Mouse (Mus musculus) adrenal gland, adult 18-20 months (tissue): ENCODE measurements around the gene Nkapd1. TPM values are rescaled to one million over a fixed set of nuclear protein-coding genes. Genes with fewer than 3 reads are reported as not detected.
"Not testable (repeated sequence)": the region's sequence is repeated elsewhere in the genome, so short reads cannot be mapped to it uniquely, and the experiment has no call there.

Experiments
- DNase-seq, 2 experiments: peaks; one replicate each; pipeline ENCODE4 v3.0.0; 2021 to 2022; ENCODE audit warnings: low spot score in 2 of 2
- long read RNA-seq, 2 experiments: library from polyadenylated mRNA; stranded (forward); transcript quantifications; one replicate each; pipeline ENCODE4 v2.0.0; 2021
- total RNA-seq, 2 experiments: library from RNA; stranded (reverse); gene quantifications; 1 replicate in 1 of 2; 2 replicates in 1 of 2; pipeline ENCODE4 v1.2.3; 2021

The Nkapd1 gene
- total RNA-seq: 10 to 100 TPM; 24.5 to 25.6 TPM
- long read RNA-seq, experiment 1, partial matches to known transcripts: 1 of 8 reads
- long read RNA-seq, experiment 1, other reads (novel, unspliced or antisense): 3 of 8 reads
- long read RNA-seq, experiment 2, partial matches to known transcripts: 1 of 8 reads
- long read RNA-seq, experiment 2, other reads (novel, unspliced or antisense): 3 of 8 reads

DNA sequence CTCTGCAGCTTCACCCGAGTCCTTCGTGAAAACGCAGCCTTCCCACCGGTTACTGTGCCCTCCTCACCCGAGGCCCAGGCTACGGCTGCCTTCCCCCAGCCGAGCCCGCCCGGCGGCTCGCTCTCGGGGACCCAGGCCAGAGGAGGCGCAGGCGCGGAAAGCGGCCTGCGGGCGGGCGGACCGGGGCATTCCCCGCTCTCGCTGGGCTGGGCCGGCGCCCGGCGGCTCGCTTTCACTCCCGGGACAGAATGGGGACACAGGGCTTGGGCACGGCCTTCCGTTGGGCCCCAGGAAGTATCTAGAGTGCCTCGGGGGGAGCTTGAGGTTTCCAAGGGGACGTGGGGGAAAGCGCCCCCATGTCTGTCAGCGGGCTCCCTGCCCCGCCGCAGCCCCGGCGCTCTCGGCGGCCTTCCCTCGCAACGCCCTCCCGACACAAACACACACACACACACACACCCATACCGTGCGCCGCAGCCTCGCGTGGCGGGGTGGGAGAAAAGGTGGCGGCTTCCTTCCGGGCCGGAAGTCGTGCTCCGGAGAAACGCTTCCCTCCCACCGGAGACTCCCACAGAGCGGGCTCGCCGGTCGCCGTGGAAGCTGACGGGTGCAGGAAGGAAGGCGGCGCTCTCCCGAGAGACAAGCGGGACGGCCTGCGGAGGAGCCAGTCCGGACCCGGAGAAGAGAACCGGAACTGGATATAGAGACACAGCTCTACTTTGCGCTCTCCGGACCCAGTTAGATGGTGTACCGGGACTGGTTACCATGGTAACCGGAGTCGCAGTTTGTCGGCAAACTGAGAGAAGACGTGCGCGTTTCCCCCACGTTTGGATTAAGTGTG lies at the start of gene Nkapd1, which contains the start of gene Pih1d2:
Gene Nkapd1 (minus strand): TSS at position 699 of the 838 bp plus-strand sequence.
Gene Pih1d2 (plus strand): TSS at position 556 of the 838 bp plus-strand sequence.
- peak; percentile 82 to 85 for DNase-seq

DNA sequence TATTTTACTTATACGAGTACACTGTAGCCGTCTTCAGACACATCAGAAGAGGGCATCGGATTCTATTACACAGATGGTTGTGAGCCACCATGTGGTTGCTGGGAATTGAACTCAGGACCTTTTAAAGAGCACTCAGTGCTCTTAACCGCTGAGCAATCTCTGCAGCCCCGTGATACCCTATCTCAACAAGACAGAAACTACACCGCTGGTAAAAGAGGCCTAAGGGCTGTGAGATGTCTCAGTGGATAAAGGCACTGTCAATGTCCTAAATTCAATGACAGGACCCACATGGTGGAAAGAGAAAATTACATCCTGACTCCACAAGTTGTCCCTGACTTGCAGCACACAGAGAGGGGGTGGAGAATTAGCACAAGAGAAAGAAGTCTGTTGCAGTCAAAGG lies 49.2 kb upstream of the Nkapd1 start:
- DNase-seq: no peak

DNA sequence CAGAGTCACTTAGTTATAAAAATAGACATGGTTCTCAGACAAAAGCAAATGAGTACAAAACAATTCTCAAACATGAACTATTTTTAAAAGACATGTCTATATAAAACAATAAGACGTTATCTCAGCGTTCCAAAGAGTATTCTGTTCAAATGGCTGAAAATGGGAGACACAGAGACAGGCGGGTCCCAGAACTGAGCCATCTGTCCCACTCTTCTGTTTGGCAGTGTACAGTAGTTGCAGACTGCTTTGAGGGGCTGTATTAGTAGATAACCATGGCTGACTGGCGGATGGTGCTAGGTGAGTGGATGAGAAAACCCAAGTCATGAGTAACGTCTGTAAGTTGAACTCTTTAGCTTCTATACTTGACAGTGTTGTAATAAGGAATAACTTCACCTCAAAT lies 47.6 kb upstream of the Nkapd1 start:
- no peak for DNase-seq

DNA sequence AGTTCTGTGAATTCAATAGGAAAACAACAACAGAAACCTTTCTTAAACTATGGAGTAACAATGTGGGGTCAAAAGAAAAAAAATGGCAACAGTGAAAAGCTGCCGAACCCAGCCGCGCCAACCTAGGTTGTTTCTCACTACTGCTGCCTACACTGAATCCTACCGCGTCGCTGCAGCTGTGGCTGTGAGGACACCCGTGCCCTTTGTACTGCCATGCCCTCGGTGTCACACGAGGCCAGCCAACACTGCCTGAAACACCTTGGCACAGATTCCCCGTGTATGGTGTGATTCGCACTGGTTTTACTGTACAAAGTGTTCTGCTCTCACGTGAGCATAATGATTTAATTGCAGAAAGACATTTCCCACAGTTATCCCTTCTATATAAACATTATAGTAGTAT lies 43.2 kb upstream of the Nkapd1 start:
- DNase-seq: peak; percentile 20 to 30

DNA sequence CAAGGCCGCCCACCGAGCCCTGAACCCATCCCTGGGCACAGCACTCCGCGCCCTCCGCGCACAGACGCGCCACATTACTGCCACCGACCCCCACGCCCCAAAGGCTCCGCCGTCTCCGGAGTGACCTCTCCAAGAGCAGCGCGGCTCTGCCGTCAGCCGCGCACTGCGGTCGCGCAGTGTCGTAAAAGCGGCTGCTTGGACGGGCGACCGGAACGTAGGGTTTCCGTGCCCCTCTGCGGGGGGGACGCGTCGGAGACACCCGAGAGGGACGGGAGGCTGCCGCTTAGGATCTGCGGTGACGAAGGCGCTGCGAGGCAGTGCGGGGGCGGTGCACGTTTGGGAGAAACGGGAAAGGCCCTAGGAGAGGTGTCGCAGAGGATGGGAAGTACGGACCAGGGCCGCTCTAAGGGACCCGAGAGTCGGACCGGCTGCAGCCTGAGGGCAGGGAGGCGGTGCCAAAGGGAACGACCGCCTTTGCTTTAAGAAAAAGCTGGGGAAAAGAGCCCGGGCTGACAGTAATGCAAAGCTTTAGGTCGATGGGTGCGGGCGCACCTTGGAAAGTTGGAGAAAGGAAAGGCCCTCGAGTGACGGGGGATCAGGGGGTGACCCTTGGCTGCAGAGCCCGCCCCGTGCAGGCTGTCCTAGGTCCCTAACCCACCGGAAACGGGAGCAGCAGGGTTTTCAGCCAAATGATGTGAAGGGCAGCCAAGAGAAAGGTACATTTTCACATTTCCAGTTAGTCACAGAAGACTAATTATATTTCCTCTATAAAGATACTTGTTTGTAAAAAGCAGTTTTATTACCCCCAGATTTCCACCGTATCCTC lies 42.3 kb upstream of the Nkapd1 start, which contains the start of gene Dlat:
Gene Dlat (minus strand): TSS at position 389 of the 826 bp plus-strand sequence.
- DNase-seq: peak; percentile 82 to 83

DNA sequence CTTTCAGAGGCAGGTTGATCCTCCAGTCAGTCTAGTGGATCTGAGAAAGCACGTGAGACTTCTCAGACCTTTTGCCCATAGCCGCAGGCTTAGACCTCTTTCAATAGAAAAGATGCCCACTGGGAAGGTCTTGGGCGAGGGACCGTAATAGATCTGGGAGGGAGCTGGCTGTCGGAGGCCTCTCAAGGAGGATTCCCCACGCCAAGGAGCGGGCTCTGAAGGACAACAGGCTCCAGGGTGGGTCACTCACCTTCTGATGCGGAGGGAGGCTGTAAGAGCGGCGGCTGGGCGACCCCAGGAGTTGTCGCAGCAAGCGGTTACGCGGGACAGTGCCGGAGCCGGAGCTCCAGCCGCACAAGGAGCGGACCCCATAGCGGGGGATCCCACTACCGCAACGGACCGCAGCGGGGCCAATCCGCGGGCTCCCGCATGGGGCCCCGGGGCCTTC lies 41.7 kb upstream of the Nkapd1 start:
- DNase-seq: no peak

DNA sequence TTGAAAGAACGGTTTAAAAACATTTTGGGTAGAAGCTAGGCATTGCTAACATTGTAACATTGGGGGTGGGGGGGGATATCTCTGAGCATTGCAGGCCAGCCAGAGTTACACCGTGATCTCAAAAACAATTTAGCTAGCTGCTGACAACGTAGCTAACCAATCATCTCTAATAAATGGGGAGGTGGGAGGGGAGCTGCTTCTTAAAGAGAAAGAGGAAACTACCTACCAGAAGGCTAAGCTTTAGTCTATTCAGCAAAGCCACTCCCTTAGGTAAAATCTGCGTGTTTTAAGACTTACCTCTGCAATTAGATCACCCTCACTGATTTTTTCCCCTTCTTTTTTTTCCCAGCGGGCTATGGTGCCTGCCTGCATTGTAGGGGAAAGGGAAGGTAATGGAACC lies 41.1 kb upstream of the Nkapd1 start:
- DNase-seq: no peak

DNA sequence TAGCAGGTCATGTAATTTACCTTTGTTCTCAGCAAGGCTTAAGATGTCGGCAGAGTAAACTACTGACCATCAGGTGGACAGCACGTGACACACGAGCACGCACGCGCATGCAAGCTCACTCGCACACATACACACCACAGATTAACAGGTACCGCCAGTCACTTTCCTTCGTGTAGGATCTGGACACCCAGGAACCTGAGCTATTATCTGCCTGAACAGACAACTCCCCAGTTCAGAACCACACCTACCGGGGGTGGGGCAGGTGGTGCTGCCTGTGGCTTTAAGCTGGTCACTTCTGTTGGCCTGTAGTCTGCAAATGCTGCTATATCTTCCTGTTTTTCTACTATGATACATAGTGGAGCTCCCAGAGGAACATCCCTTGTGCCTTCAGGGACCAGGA lies 33.2 kb upstream of the Nkapd1 start:
- DNase-seq: no peak

DNA sequence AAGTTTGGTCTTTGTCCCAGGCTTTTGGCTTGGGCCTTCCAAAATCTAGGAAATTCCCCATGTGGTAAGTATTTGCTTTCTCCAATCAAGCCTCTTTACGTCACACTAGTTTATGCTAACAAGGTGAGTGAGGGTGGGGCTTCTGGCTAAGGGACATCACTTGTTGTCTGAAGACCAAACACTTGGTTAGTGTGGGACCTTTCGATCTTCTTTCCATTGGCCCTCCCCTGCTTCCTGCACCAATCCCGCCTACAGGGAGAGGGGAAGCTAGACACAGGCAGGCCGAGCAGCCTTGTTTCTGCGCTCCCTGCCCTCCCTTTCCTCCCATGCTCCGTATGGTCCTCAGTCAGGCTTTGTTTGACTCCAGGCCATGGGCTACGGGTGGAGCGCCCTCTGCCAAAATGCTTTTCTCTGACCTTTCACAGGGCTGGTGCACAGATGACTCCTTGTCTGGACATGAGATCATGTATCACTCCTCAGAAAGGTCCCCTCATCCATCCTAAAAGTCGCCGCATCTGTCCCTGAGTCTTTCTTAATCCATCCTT lies 29.6 kb upstream of the Nkapd1 start:
- no peak for DNase-seq

DNA sequence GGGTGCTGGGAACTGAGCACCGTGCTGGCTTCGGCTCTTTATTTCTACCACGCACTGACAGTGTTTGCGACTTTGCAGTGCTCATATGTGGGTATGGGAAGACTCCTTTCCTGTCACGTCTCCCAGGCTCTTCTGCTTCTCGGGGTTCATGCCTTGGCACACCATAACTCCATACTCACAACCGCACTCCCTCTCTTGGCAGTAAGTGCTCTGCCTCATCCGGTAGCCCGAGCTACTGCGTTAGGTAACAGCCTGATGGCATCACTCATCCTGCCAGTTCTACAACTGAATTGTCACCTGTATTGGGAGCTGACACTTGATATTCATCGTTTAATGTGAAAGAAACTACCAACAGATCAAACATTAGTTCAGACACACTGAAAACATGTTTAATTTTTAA lies 17.0 kb upstream of the Nkapd1 start:
- DNase-seq: no peak

DNA sequence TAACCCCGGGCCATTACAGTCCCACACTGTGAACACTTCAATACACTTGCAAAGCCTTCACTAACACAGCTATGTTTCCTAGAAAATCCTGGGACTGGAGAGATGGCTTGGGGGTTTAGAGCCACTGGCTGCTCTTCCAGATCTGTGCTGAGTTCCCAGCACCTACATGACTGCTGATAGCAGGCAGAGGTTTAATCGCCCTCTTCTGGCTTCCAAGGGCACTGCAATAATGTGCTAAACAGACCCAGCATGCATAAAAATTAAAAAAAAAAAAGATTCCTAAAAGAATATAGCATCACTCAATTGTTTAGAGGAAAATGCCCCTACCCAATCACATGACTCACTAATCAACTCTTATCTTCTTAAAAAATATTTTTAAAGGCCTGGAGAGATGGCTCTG lies 15.8 kb upstream of the Nkapd1 start:
- DNase-seq: no peak

DNA sequence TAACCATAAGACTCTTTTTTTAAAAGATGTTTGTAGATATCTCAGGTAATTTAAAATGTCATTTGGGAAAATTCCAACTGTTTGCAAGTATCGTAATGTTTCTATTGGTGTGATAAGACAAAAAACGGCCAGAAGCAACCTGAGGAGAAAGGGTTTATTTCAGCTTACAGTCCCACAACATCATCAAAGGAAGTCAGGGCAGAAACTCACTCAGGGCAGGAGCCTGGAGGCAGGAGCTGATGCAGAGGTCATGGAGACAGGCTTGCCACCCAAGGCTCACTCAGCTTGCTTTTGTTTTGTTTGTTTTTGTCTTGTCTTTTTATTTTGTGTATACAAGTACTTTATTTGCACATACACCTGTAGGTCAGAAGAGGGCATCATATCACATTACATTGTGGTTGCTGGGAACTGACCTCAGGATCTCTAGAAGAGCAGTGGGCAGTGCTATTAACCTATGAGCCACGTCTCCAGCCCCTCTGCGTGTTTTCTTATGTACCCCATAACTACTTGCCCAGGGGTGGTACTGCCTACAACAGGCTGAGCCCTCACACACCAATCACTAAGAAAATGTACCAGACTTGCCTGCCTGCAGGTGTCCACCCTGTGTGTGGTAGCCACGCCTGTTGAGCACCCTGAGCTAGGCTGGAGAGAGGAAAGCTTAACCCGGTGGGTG lies 14.9 kb upstream of the Nkapd1 start:
- no peak for DNase-seq

DNA sequence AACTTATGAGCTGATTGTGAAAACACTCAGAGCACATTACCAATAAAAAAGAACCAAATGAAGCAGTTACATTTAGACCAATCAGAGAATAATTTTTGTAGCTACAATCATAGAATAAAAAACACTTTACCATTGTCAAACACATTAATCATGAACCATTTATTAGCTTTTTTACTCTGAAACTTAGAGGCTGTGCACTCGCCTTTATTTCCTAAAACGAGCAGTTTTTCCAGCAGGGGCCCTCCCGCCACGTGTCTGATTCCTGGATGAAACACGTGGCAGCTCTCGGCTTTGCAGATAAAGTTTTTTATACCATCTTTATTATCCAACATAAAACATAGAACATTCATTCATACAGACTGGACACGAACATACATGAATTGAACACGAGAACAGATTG lies 13.6 kb upstream of the Nkapd1 start:
- DNase-seq: not testable (repeated sequence)

DNA sequence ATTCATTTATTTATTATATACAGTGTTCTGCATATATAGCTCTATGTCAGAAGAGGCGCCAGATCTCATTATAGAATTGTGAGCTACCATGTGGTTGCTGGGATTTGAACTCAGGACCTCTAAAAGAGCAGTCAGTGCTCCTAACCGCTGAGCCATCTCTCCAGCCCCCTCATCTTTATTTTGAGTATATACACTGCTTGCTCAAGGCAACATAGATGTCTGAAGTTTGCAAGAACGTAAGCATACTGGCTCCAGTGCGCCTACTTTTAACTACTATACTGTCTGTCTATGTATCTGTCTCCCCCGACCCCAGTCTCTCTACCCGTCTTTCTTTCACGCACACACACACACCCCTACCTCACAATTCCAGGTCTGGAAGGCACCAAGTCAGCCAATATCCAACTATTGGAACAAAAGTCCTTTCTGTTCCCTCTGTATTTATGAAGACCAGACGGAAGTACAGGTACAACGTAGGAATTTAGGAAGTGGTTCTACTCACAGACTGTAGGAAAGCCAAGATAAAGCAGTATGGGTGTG lies 598 bp upstream of the Nkapd1 start:
- no peak for DNase-seq

DNA sequence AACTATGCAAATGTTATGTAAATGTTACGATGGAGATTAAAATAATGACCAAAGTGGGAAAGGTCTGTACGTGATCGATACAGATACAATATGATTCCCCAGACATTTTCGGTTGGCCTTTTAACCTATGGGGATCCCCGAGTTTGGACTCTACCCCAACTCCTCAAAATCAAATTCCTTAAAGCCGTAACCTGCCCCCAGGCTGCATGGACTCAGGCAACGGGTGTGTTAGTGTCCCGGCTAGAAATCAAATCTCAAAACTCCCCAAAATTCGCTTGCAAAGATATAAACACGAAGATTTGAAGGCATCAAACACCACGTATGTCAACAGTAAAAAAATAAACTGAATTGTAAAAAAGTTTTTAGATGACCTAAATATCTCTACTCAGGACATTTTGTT lies 1.1 kb downstream of the Nkapd1 start:
- no peak for DNase-seq

DNA sequence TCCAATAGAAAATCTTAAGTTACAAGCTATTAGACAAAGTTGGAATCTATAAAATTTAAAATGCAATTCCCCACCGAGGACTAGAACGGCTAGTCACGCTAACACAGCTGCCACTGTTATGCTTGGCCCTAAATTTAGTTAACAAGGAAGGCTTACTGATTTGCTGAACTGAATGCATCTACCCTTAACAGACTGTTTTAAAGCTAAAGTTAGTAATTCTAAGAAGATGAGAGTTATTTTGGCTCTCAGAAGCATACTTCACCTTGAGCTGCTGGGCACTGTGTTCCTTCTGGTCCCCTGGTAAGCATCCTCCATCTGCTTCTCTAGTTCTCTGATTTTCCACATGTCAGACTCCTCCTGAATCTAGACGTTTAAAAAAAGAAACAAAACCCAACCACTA lies 5.1 kb downstream of the Nkapd1 start:
- no peak for DNase-seq

DNA sequence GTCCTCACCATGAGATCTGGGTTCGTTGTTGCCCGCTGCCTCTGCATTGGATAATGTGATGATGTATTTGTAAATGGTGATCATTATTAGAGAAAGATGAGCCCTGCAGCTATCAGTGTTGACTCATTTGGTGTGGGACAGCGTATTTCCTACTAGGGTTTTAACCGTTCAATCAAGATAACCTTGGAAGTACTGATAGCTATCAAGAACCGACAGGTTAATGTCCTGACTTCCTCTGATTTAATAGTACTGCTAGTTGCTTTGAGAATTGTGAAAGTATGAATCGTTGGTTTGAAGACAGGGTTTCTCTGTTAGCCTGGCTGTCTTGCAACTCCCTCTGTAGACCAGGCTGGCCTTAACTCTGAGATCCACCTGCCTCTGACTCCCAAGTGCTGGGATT lies 12.9 kb downstream of the Nkapd1 start:
- DNase-seq: no peak

DNA sequence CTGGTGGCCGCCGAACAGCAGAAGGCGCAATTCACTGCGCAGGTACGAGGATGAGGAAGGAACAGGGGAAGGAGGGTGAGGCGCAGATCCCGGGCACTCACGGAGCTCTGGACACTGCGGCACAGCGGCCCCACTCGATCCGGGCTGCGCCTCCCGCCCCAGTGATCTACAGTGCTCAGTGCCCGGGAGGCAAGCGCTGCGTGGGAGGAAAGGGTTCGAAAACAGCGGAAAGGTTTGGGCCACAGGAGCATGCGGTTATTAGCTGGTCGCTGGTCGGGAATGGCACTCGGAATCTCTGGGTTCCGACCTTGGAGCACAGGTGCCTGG lies 13.3 kb downstream of the Nkapd1 start:
- no peak for DNase-seq

DNA sequence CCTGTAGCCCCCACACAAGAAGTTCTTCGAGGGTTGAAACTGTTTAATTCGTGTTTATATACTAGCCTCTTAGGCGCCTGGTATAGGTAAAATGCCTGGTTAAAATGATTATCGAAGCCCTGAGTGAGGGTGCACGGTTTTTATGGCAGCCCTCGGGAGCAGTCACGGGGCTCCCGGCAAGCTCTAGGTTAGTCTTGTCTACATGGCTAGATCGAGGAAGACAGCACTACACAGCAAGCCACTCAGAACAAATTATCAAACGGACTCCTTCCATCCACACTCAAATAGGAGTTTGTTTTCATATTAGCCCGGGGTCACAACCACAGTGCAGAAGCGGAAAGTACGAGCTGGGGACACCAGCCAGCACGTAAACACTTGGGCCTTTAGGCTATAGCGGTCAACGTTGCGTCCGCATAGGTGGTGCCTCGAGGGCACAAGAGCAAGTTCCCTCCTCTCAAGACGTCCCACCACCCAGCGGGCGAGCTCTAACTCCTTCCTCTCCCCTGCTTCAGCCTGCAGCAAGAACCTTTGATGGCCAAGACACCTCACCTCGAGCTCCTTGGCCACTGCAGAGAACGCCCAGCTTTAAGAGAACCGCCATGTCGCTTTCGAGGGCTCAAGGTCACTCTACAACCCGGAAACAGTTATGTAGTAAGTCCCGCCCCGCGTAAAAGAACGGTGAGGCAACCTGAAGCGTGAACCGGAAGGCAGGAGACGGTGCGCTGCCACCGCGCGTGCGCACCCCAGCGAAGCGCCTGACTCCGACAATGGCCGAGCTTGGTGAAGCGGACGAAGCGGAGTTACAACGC lies 13.9 kb downstream of the Nkapd1 start, which contains the start of the genes Sdhd and Timm8b:
Gene Sdhd (minus strand): TSS at position 624 of the 809 bp plus-strand sequence.
Gene Timm8b (plus strand): TSS at position 722 of the 809 bp plus-strand sequence.
- DNase-seq: peak; percentile 86 to 87
